Comparison of ENCODE assay signal across 8 mouse cellular contexts in the genomic region with DNA sequence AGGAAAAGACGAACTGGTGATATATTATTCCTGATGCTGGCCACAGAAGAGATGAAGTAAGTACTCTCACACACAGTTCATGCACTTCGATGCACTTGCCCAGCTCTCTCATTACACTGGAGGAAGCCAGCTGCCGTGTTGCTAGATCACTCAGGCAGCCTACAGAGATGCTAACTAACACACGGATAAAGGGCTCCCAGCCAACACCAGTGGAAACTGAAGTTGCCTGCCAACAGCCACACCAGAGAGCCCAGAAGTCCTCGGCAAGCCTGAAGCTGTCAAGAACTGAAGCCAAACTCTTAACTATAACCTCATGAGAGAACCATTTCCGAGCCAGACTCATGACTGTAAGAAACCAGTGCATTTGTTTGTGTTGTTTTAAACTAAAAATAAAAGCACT. TPM values are rescaled to one million over a fixed set of nuclear protein-coding genes. Genes with fewer than 3 reads are reported as not detected.
DNase-seq lines count a peak whose midpoint lies in the region; ATAC-seq lines count a peak whose summit lies in the region.

No protein-coding gene starts in this region.

- no peaks in the 10 kb centered on the region for H3K9me3 ChIP-seq in hindbrain, embryonic 14.5 days (ENCODE audit: control insufficient read depth, low read length)
- H3K9me3 ChIP-seq in hindbrain, embryonic 13.5 days = no peaks in the 10 kb centered on the region

- no peak overlapping the region for H3K27ac ChIP-seq in hindbrain, embryonic 14.5 days
- H3K27ac ChIP-seq in hindbrain, embryonic 13.5 days = no peak overlapping the region

- no peaks in the 10 kb centered on the region for H3K4me1 ChIP-seq in hindbrain, embryonic 14.5 days (replicated peaks; ENCODE audit: control insufficient read depth, insufficient read depth, low read length)
- no peaks in the 10 kb centered on the region for H3K4me1 ChIP-seq in hindbrain, embryonic 13.5 days (replicated peaks)

- no peaks in the 10 kb centered on the region for H3K27me3 ChIP-seq in hindbrain, embryonic 14.5 days (ENCODE audit: control insufficient read depth, insufficient read depth, low read length)
- no peaks in the 10 kb centered on the region for H3K27me3 ChIP-seq in hindbrain, embryonic 13.5 days

- H3K4me2 ChIP-seq in hindbrain, embryonic 14.5 days (replicated peaks) = no peak overlapping the region
- H3K4me2 ChIP-seq in hindbrain, embryonic 13.5 days = no peak overlapping the region

- H3K36me3 ChIP-seq in hindbrain, embryonic 14.5 days (replicated peaks; ENCODE audit: control insufficient read depth, insufficient read depth) = no peaks in the 10 kb centered on the region
- no peaks in the 10 kb centered on the region for H3K36me3 ChIP-seq in hindbrain, embryonic 13.5 days

- H3K4me3 ChIP-seq in hindbrain, embryonic 14.5 days (replicated peaks; ENCODE audit: low read length) = no peak overlapping the region
- no peak overlapping the region for H3K4me3 ChIP-seq in hindbrain, embryonic 13.5 days

- peak; percentile 80 for DNase-seq in hindbrain, embryonic 14.5 days (ENCODE audit: low spot score)
- DNase-seq in cerebellum, adult 11 months = peak; percentile 38
- peak; percentile 89 for DNase-seq in gastrocnemius, postnatal 14 days
- DNase-seq in layer of hippocampus, adult 18-20 months (ENCODE audit: low spot score in 2 of 2) = peak; percentile 56 to 60
- DNase-seq in lung, postnatal 10 days = peak; percentile 92
- DNase-seq in urinary bladder, postnatal 4 days (ENCODE audit: low spot score in 2 of 2) = peak; percentile 74 to 79
- no peak for DNase-seq in spleen, adult 12 weeks (ENCODE audit: low spot score)

- no peak overlapping the region for H3K9ac ChIP-seq in hindbrain, embryonic 14.5 days
- no peak overlapping the region for H3K9ac ChIP-seq in hindbrain, embryonic 13.5 days

- WGBS in hindbrain, embryonic 14.5 days = 47% methylated on average over 6 of the region's 6 CpGs
- WGBS in hindbrain, embryonic 13.5 days = 63% methylated on average over 6 of the region's 6 CpGs

- intact Hi-C loops in gastrocnemius, postnatal 14 days (cut with DNase I; ENCODE audit: low total_unique reads) = no loop called here

- peak; percentile 69; the same call in 1 of the 2 replicates for ATAC-seq in hindbrain, embryonic 14.5 days (ENCODE audit: low FRiP score)
- no peak for ATAC-seq in hindbrain, embryonic 13.5 days (ENCODE audit: low FRiP score)

RNA-seq across cellular contexts. Expression of gene Ttc39b, which starts 26.7 kb away (rescaled TPM):
- 8.2 and 9.0 TPM in 2 replicates for polyA plus RNA-seq in hindbrain, embryonic 14.5 days (2014; fragmentation: Nextera tagmentation; extraction: Ambion mirVana)
- 5.3 and 5.5 TPM in 2 replicates for polyA plus RNA-seq in hindbrain, embryonic 13.5 days (2015; fragmentation: Nextera tagmentation; extraction: Ambion mirVana)
- 1 to 10 TPM; 5.7 to 6.2 TPM for total RNA-seq in gastrocnemius, postnatal 14 days (2021)
- 10 to 100 TPM; 34.1 to 36.4 TPM for total RNA-seq in layer of hippocampus, adult 18-20 months (2021)

Comparison
In these comparisons a context has a peak if more than half of its experiments do, and no peak if none do; other contexts are left out.
1. RNA of gene Ttc39b, which starts 26.7 kb away (total RNA-seq): 34.1 to 36.4 TPM in layer of hippocampus, adult 18-20 months; 5.7 to 6.2 TPM in gastrocnemius, postnatal 14 days; every median in the first group is over 4 times any median in the second.